Mouse (Mus musculus) kidney, adult 2 months (tissue): ENCODE data around the gene Ptprm. TPM values are rescaled to one million over a fixed set of nuclear protein-coding genes. Genes with fewer than 3 reads are reported as not detected.

Experiments used
- DNase-seq: peaks from one replicate; pipeline ENCODE4 v3.0.0; 2021
- H3K27ac ChIP-seq: fragments of 200-500 bp; 2 replicates; pipeline ENCODE4 v1.5.1; 2012; ENCODE audit warnings: low read depth, low read length, control low read depth, inconsistent platforms; ENCODE audit not compliant: insufficient read depth
- H3K27me3 ChIP-seq: fragments of 200-500 bp; replicated peaks from 2 replicates; pipeline ENCODE4 v1.6.1; 2012; ENCODE audit warnings: mild to moderate bottlenecking, moderate library complexity, low read length, inconsistent platforms; ENCODE audit not compliant: control insufficient read depth, insufficient read depth
- H3K36me3 ChIP-seq: fragments of 200-500 bp; 2 replicates; pipeline ENCODE4 v1.6.1; 2012; ENCODE audit warnings: mild to moderate bottlenecking, moderate library complexity, low read length, inconsistent platforms; ENCODE audit not compliant: control insufficient read depth, insufficient read depth
- H3K4me1 ChIP-seq: fragments of 200-500 bp; 2 replicates; pipeline ENCODE4 v1.6.1; 2011; ENCODE audit warnings: low read length; ENCODE audit not compliant: control insufficient read depth, insufficient read depth
- H3K4me3 ChIP-seq: fragments of 200-500 bp; 2 replicates; pipeline ENCODE4 v1.5.1; 2011; ENCODE audit warnings: mild to moderate bottlenecking, low read depth, low read length, control low read depth; ENCODE audit not compliant: insufficient read depth
- CTCF ChIP-seq: fragments of 200-500 bp; conservative IDR thresholded peaks from 2 replicates; pipeline ENCODE4 v1.5.1; 2011; ENCODE audit warnings: low read depth, mild to moderate bottlenecking, control low read depth, low read length, moderate library complexity, mixed read lengths; ENCODE audit not compliant: insufficient read depth, insufficient read length
- POLR2A ChIP-seq: fragments of 200-500 bp; IDR thresholded peaks from one replicate; pipeline ENCODE4 v1.6.1; 2011; ENCODE audit warnings: low read depth, low read length, control low read depth
- WGBS: fragments of 180-500 bp; shearing (Covaris S2); methylation state at CpG from one replicate; pipeline ENCODE4 v1.1.7; 2018; 5-methylcytosine and 5-hydroxymethylcytosine counted together
- polyA plus RNA-seq: library from polyadenylated mRNA; depleted of rRNA; stranded (reverse); fragments of >200 nt; gene quantifications from 2 replicates; pipeline ENCODE4 v1.2.3, GENCODE M21; 2012

Ptprm gene
- polyA plus RNA-seq, 1 experiment = 9.6 TPM

DNA sequence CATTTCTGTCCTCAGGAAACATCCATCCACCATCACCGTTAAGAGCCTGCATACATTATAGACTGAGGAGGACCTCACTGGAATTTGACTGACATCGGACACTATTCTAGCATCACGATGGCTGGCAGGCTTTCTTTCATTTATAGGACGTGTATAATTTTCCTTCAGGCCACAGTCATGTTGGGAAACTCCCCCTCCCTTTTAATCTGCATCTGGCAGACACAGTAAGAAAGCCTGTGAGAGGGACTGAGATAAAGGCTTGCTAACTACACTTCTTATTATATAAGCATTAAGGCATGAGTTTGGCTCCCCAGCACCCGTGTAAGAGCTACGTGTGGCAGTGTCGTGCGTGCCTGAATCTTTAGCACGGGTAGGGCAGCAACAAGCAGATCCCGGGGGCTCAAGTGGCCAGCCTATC lies 571.2 kb downstream of the Ptprm start:
- WGBS = 81% methylated on average over 10 of the region's 10 CpGs

GRCm38 (mm10) chr17:66781910-66782309 lies 572.3 kb downstream of the Ptprm start:
- no peak for TF ChIP-seq POLR2A
- TF ChIP-seq CTCF = no peak
- no peak for DNase-seq
- H3K4me3 ChIP-seq = no peak overlapping the region
- H3K27ac ChIP-seq = no peak overlapping the region
- no peaks in the 10 kb centered on the region for H3K36me3 ChIP-seq
- H3K27me3 ChIP-seq = no peaks in the 10 kb centered on the region
- 84% methylated on average over 3 of the region's 3 CpGs for WGBS
- no peaks in the 10 kb centered on the region for H3K4me1 ChIP-seq

More for the DNA sequence above, 571.2 kb downstream of the Ptprm start:
- no peaks in the 10 kb centered on the region for H3K27me3 ChIP-seq
- DNase-seq = no peak
- no peak for TF ChIP-seq CTCF
- TF ChIP-seq POLR2A = no peak
- H3K36me3 ChIP-seq = no peaks in the 10 kb centered on the region
- H3K27ac ChIP-seq = no peak overlapping the region
- H3K4me3 ChIP-seq = no peak overlapping the region
- no peaks in the 10 kb centered on the region for H3K4me1 ChIP-seq

DNA sequence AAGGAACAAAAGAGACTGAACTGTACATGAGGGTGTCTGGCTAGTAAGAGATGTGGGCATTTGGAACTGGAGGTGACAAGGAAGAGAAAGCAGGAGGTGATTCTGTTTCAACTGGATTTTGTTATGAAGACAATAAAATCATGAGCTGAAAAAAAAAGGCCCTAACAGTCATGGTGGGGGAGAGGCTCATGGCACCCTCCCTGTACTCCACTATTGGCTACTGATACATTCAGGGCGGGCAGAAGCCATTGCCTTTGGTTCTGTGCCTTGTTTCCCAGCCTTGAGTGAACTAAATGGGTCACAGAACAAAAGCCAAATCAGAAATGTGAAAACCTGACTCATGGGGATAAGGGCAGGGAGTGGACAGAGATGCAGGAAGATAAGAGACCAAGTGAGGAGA lies 575.2 kb downstream of the Ptprm start:
- H3K36me3 ChIP-seq = no peaks in the 10 kb centered on the region
- H3K4me1 ChIP-seq = no peaks in the 10 kb centered on the region
- no peaks in the 10 kb centered on the region for H3K27me3 ChIP-seq
- TF ChIP-seq POLR2A (no peak), CTCF (no peak)
- H3K4me3 ChIP-seq = no peak overlapping the region
- DNase-seq = no peak
- WGBS = 84% methylated on average over 1 of the region's 1 CpGs
- H3K27ac ChIP-seq = no peak overlapping the region

GRCm38 (mm10) chr17:66769365-66770363 lies 584.6 kb downstream of the Ptprm start:
- Histone ChIP-seq H3K27me3 (no peaks in the 10 kb centered on the region), H3K4me3 (no peak overlapping the region), H3K36me3 (no peaks in the 10 kb centered on the region), H3K4me1 (no peaks in the 10 kb centered on the region), H3K27ac (no peak overlapping the region)
- TF ChIP-seq POLR2A (no peak), CTCF (no peak)
- DNase-seq = no peak
- WGBS = 46% methylated on average over 14 of the region's 14 CpGs

DNA sequence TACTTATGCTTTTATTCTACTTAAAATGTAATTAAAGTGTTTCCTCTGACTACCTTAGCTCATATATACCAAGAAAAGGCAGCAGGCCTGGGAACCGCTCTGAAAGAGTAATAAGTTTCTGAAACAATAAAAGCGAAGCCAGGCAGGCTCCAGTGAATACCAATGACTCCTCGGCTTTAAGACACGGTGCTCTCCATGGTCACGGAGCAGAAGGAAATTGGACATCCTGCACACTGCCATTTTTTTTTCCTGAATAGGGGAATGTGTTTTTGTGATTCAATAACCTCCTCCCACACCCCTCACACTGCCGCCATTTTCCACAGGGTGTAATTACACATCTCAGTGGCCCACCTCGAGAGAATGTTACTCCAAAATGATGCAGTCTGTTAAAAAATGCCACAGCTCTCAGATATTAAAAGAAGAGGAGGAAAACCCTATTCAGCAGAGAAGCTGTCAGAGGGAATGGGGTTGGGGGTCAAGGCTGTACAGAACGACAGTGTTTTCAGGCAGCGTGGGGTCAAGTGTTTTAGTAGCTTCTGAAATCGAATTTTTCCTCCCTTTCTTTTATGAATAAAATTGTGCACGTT lies 585.5 kb downstream of the Ptprm start:
- DNase-seq = no peak
- Histone ChIP-seq H3K4me3 (no peak overlapping the region), H3K27me3 (no peaks in the 10 kb centered on the region), H3K36me3 (no peaks in the 10 kb centered on the region), H3K4me1 (no peaks in the 10 kb centered on the region), H3K27ac (no peak overlapping the region)
- TF ChIP-seq POLR2A (no peak), CTCF (no peak)
- 43% methylated on average over 11 of the region's 11 CpGs for WGBS

DNA sequence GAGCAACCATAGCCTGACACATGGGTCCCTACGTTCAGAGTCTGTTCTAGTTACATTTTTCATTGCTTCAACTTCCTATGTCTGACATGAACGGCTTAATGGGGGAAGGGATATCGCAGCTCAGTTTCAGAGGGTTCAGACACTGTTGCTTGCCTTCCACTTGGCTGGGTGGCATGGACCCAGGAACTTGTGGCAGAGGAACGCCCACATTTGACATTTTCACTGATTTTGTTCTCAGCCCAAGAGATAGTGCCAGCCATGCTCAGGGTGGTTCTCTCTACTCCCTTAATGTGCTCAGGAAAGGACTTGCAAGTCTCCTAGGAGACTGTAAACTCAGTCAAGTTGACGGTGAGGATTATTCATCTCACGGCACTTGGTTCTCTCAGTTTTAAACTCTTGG lies 588.1 kb downstream of the Ptprm start:
- no peak for DNase-seq
- TF ChIP-seq CTCF (no peak), POLR2A (no peak)
- Histone ChIP-seq H3K27me3 (no peaks in the 10 kb centered on the region), H3K36me3 (no peaks in the 10 kb centered on the region), H3K4me3 (no peak overlapping the region), H3K27ac (no peak overlapping the region), H3K4me1 (no peaks in the 10 kb centered on the region)
- 83% methylated on average over 6 of the region's 6 CpGs for WGBS

DNA sequence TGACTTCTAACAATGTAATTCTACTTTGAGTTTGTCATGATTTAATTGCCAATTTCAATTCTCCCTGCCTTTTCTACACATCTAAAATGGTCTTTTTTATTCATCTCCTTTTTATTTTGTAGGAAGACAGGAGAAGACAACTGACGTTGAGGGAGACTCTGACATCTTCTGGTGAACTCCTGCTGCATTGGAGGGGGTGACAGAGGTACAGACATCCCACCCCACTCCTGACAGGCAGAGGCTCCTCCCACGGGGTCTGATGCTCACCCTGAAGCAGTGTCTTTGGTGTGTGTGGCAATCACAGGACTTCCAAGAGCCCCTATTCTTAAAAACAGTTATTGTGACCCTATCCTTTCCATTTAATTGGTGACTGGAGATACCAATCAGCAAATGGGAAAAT lies 589.8 kb downstream of the Ptprm start:
- Histone ChIP-seq H3K4me1 (no peaks in the 10 kb centered on the region), H3K36me3 (no peaks in the 10 kb centered on the region), H3K4me3 (no peak overlapping the region), H3K27me3 (no peaks in the 10 kb centered on the region), H3K27ac (no peak overlapping the region)
- DNase-seq = no peak
- 77% methylated on average over 2 of the region's 2 CpGs for WGBS
- TF ChIP-seq CTCF (no peak), POLR2A (no peak)
